Mouse (Mus musculus): ENCODE results near the gene Cabp1. TPM values are rescaled to one million over a fixed set of nuclear protein-coding genes. Genes with fewer than 3 reads are reported as not detected.
A peak's percentile ranks its signal among the peaks of the same experiment; 100 is the strongest.

Gene Cabp1
- polyA plus RNA-seq, 1 experiment from 2014 or later, result not detected

GRCm38 (mm10) chr5:115127421-115128179 lies 66.6 kb downstream of the Cabp1 start:
- H3K27me3 ChIP-seq (ENCODE audit: insufficient read depth, low read length), result no peaks in the 10 kb centered on the region
- H3K4me1 ChIP-seq (ENCODE audit: insufficient read depth), result peaks cover 1% of the 10 kb centered on the region; the same call in 1 of the 2 replicates
- H3K4me3 ChIP-seq (ENCODE audit: low read depth, low read length), result no peak overlapping the region
- 87% methylated on average over 22 of the region's 22 CpGs for WGBS (ENCODE audit: insufficient replicate concordance)
- H3K36me3 ChIP-seq (replicated peaks; ENCODE audit: insufficient read depth, low read length), result peaks cover 27% of the 10 kb centered on the region
- ATAC-seq (no peak), DNase-seq (no peak)
- H3K9ac ChIP-seq (replicated peaks), result no peak overlapping the region
- no peak overlapping the region for H3K27ac ChIP-seq (ENCODE audit: low read depth)
- H3K9me3 ChIP-seq (ENCODE audit: low read length), result no peaks in the 10 kb centered on the region
- H3K4me2 ChIP-seq (ENCODE audit: low read depth, low read length), result no peak overlapping the region
- TF ChIP-seq EP300 (IDR thresholded peaks at IDR 0.05; ENCODE audit: low read depth) (no peak), CTCF (IDR thresholded peaks at IDR 0.05; ENCODE audit: low read depth) (no peak)

GRCm38 (mm10) chr5:115126578-115127312 lies 67.4 kb downstream of the Cabp1 start:
- H3K27ac ChIP-seq (ENCODE audit: low read depth), result no peak overlapping the region

DNA sequence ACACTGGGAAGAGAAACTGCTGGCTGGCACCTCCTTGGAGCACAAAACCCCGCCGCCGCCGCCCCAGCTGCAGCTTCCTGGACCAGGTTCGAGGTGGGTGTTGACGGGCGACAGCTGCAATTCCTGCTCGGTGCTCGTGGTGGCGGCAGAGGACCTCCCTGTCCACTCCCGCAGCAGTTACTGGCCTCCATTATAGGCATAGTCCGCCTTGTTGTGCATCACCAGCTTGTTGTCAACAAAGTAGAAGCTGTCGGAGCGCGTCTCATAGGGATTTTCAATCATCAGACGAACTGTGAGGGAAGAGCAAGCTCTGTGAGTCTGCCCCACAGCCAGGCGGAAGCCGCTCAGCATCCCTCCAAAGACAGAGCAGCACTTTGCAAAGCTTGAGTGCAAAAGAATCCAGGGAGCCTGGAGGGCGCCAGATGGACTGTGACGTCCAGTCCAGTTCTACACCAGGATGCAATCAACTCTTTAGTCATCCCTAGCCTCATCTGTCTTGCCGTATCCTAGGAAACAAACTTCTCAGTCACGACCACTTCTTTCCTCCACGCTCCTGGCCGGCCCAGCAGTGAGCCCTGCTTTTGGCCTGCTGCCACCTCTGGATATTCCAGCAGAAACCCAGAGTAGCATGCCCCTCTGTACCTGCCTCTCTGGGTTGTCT lies 68.8 kb downstream of the Cabp1 start:
- H3K9ac ChIP-seq (replicated peaks), result no peak overlapping the region
- TF ChIP-seq EP300 (IDR thresholded peaks at IDR 0.05; ENCODE audit: low read depth) (no peak), CTCF (IDR thresholded peaks at IDR 0.05; ENCODE audit: low read depth) (peak; percentile 98)
- H3K4me3 ChIP-seq (ENCODE audit: low read depth, low read length), result no peak overlapping the region
- no peak overlapping the region for H3K4me2 ChIP-seq (ENCODE audit: low read depth, low read length)
- H3K27me3 ChIP-seq (ENCODE audit: insufficient read depth, low read length), result no peaks in the 10 kb centered on the region
- 35% methylated on average over 24 of the region's 24 CpGs for WGBS (ENCODE audit: insufficient replicate concordance)
- H3K36me3 ChIP-seq (replicated peaks; ENCODE audit: insufficient read depth, low read length), result peaks cover 27% of the 10 kb centered on the region
- peak; percentile 84 for DNase-seq
- no peak overlapping the region for H3K27ac ChIP-seq (ENCODE audit: low read depth)
- H3K4me1 ChIP-seq (ENCODE audit: insufficient read depth), result no peaks in the 10 kb centered on the region
- peak; percentile 81 for ATAC-seq
- no peaks in the 10 kb centered on the region for H3K9me3 ChIP-seq (ENCODE audit: low read length)

More at GRCm38 (mm10) chr5:115126578-115127312, 67.4 kb downstream of the Cabp1 start:
- Histone ChIP-seq H3K9ac (replicated peaks) (no peak overlapping the region), H3K9me3 (ENCODE audit: low read length) (no peaks in the 10 kb centered on the region), H3K4me2 (ENCODE audit: low read depth, low read length) (no peak overlapping the region), H3K4me1 (ENCODE audit: insufficient read depth) (no peaks in the 10 kb centered on the region), H3K36me3 (replicated peaks; ENCODE audit: insufficient read depth, low read length) (peaks cover 27% of the 10 kb centered on the region), H3K4me3 (ENCODE audit: low read depth, low read length) (no peak overlapping the region), H3K27me3 (ENCODE audit: insufficient read depth, low read length) (no peaks in the 10 kb centered on the region)
- WGBS (ENCODE audit: insufficient replicate concordance), result 82% methylated on average over 28 of the region's 28 CpGs
- TF ChIP-seq CTCF (IDR thresholded peaks at IDR 0.05; ENCODE audit: low read depth) (no peak), EP300 (IDR thresholded peaks at IDR 0.05; ENCODE audit: low read depth) (no peak)
- ATAC-seq (0 out of 2 replicates have a peak, but pooled peaks have one; percentile 17), DNase-seq (peak; percentile 14)

GRCm38 (mm10) chr5:115124690-115125089 lies 69.5 kb downstream of the Cabp1 start:
- no peak overlapping the region for H3K27ac ChIP-seq (ENCODE audit: low read depth)
- H3K9ac ChIP-seq (replicated peaks), result no peak overlapping the region
- WGBS (ENCODE audit: insufficient replicate concordance), result 80% methylated on average over 6 of the region's 6 CpGs
- no peak overlapping the region for H3K4me3 ChIP-seq (ENCODE audit: low read depth, low read length)
- DNase-seq (peak; percentile 14), ATAC-seq (no peak)
- H3K4me1 ChIP-seq (ENCODE audit: insufficient read depth), result no peaks in the 10 kb centered on the region
- no peak for TF ChIP-seq CTCF (IDR thresholded peaks at IDR 0.05; ENCODE audit: low read depth)
- TF ChIP-seq EP300 (IDR thresholded peaks at IDR 0.05; ENCODE audit: low read depth), result no peak
- no peak overlapping the region for H3K4me2 ChIP-seq (ENCODE audit: low read depth, low read length)
- H3K27me3 ChIP-seq (ENCODE audit: insufficient read depth, low read length), result no peaks in the 10 kb centered on the region
- no peaks in the 10 kb centered on the region for H3K9me3 ChIP-seq (ENCODE audit: low read length)
- peaks cover 27% of the 10 kb centered on the region for H3K36me3 ChIP-seq (replicated peaks; ENCODE audit: insufficient read depth, low read length)

DNA sequence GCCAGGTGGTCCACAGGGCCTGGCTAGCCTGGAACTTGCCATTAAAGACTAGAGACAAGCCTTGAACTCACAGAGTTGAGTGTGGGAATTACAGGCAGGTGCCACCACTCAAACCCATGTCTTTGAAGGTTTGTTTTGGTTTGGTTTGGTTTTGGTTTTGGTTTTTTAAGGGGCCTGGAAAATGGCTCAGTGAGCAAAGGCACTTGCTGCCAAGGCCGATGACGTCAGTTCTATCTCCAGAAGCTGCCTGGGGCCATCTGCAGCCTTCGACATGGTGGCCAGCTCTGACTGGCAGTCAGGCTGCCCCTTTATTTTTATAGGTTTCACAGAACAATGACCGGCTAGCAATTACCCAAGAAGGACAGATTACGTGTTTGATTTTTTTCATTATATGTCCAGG lies 73.2 kb downstream of the Cabp1 start:
- H3K36me3 ChIP-seq (replicated peaks; ENCODE audit: insufficient read depth, low read length), result peaks cover 14% of the 10 kb centered on the region; the same call in 1 of the 2 replicates
- H3K9me3 ChIP-seq (ENCODE audit: low read length), result no peaks in the 10 kb centered on the region
- DNase-seq (no peak), ATAC-seq (no peak)
- H3K27ac ChIP-seq (ENCODE audit: low read depth), result no peak overlapping the region
- peaks cover 8% of the 10 kb centered on the region for H3K4me1 ChIP-seq (ENCODE audit: insufficient read depth)
- no peak overlapping the region for H3K4me3 ChIP-seq (ENCODE audit: low read depth, low read length)
- H3K27me3 ChIP-seq (ENCODE audit: insufficient read depth, low read length), result no peaks in the 10 kb centered on the region
- no peak overlapping the region for H3K9ac ChIP-seq (replicated peaks)
- no peak overlapping the region for H3K4me2 ChIP-seq (ENCODE audit: low read depth, low read length)
- no peak for TF ChIP-seq CTCF (IDR thresholded peaks at IDR 0.05; ENCODE audit: low read depth)
- TF ChIP-seq EP300 (IDR thresholded peaks at IDR 0.05; ENCODE audit: low read depth), result no peak
- WGBS (ENCODE audit: insufficient replicate concordance), result 88% methylated on average over 5 of the region's 5 CpGs
